Mouse (Mus musculus) right cerebral cortex, postnatal 4 days (tissue): Measurements from ENCODE around the gene Lrrc75b.
A peak's percentile ranks its signal among the peaks of the same experiment; 100 is the strongest.
"Not testable (repeated sequence)": the region's sequence is repeated elsewhere in the genome, so short reads cannot be mapped to it uniquely, and the experiment has no call there.

ENCODE experiments used
- DNase-seq: peaks from one replicate; pipeline ENCODE4 v3.0.0-alpha.2; 2022

Lrrc75b gene

DNA sequence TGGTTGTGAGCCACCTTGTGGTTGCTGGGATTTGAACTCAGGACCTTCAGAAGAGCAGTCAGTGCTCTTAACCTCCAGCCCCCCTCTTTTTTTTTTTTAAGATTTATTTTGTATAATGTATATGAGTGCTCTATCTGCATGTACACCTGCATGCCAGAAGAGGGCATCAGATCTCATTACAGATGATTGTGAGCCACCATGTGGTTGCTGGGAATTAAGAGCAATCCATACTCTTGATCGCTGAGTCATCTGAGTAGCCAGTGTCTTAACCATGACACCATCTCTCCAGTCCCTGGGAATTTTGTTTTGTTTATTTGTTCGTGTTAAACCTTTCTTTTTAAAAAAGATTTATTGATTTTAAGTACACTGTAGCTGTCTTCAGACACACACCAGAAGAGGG is 6.6 kb upstream of the Lrrc75b start:
- not testable (repeated sequence) for DNase-seq

DNA sequence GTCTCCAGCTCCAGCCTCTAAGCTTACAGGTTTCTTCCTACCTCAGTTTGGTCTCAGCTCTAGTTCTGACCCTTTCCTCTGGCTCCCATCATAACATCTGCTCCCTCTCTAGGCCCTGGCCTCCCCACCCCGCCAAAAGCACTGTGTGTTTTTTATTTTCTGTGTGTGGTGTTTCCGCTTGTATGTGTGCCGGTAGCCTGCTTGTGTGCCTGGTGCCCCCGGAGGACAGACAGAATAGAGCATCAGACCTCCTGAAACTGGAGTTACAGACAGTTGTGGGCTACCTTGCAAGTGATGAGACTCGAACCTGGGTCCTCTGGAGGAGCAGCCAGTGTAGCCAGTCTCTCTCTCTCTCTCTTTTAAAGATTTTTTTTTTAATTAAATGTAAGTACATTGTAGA is 6.2 kb upstream of the Lrrc75b start:
- no peak for DNase-seq

DNA sequence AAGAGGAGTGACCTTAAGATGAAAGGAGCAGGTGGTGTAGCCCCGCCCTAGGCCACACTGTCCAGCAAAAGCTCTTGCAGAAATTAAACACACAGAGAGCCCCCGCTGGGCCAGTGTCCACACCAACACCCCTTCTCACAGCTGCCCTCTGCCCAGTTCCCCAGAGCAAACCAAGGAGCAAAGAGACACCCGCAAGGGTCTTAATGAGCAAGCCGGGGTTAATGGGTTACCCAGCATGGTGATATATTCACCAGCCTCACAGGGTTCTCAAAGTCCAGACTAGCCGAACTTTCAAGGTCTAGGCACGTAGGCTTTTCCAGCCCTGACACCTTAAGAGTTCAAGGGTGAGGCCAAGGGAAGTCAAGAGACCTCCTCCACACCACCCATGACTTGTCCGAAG is 5.8 kb upstream of the Lrrc75b start:
- DNase-seq: no peak

DNA sequence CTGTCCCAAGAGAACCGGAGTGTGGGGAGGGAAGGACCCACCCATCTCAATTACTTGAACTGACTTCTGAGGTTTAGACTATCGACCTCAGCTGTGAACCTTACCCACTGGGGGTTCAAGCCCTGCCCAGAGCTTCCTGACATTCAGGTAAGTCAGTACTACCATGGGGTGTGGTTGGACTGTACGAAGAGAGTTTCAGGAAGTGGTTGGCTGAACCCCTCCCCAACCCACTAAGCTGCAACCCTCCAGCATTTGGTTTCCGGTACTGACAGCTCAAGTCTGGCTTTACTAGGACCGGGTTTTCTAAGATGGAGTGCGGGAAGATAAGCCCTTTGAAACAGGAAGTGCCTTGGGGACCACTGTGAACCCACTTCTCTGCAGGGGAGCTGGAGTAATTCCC is 5.3 kb upstream of the Lrrc75b start:
- DNase-seq: no peak

DNA sequence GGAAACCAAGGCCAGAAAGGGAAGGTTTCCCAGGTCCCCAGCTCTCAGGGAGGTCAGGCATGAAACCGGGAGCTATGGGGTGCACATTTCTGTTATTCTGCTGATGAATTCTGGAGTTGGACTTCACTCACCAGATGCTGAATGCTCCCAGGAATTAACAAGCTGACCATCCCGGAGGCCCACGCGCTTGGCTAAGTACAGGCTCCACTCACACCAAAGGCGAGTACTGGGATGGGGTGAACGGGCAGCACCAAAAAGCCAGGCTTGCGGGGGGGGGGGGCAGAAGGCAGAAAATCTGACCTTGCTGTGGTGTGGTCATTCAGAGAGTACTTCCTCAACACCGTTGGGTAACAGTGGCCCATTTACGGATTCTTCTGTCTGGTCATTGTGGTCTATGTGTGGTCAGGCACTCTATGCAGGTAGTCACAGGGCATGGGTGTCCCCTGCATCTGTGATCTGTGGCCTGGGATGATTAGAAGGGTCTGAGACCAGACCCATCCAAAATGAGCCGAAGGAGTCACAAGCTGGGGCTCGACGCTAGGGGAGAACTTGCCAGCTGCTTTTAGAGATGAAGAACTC is 4.6 kb upstream of the Lrrc75b start:
- DNase-seq: no peak

DNA sequence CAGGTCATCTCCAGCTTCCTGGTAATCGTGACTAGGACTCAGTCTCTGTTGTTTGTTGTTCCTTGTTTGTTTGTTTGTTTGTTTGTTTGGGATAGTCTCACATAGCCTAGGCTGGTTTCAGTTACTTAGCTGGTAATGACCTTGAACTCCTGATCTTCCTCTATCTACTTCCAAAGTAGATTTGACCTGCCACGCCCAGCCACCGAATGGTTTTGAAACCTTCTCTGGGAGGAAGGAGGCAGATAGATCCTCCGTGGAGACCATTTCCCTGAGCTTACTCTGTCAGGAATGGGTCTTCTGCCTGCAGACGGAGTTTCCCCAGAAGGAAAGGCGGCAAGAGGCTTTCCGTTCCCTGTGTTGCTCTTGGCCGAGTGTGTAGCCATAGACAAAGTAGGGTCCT is 2.5 kb upstream of the Lrrc75b start:
- no peak for DNase-seq

DNA sequence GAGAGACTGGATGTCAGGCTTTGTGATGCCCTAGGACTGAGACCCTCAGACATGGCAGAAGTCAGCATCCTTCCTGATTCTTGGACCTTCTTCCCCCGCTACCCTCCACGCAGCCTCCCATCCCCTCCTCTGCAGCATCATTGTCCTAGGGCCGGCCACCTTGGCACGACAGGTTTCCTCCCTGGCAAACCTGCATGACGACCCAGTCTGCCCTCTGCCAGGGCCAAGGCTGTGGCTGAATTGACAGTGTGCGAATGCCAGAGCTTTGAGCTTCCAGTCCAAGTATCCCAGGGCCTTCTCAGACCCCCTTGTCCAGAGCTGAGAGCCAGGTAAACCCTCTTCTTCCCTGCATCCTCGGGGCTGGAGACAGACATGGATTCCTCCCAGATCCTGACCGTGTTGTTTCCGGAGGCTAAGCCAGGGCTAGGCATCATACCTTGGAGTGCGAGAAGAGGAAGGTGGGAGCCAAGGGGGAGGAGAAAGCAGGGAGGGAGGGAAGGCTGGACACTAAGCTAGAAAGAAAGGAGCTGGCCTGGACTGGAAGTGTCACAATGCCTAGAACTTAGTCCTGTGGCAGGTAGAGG is 1.0 kb upstream of the Lrrc75b start, which contains the start of gene Ggt1:
Gene Ggt1, plus strand, starts transcription at position 534 of the 584 bp plus-strand sequence.
- DNase-seq: no peak

DNA sequence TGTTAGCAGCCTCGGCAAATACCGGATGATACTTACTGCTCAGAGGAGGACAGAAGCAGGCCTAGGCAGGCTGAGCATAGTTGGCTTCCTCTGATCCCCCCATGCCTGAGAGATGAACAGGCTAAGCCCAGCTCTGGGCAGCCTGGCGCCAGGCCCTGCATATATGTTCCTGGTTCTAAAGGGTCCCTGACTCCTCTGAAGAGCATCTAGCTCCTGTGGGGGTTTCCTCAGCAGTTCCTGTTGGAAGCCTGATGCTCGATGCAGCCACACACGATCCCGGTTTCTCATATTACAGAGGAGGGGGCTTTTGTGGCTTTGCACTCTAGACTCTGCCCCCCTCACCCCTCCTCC is 394 bp upstream of the Lrrc75b start:
- no peak for DNase-seq

DNA sequence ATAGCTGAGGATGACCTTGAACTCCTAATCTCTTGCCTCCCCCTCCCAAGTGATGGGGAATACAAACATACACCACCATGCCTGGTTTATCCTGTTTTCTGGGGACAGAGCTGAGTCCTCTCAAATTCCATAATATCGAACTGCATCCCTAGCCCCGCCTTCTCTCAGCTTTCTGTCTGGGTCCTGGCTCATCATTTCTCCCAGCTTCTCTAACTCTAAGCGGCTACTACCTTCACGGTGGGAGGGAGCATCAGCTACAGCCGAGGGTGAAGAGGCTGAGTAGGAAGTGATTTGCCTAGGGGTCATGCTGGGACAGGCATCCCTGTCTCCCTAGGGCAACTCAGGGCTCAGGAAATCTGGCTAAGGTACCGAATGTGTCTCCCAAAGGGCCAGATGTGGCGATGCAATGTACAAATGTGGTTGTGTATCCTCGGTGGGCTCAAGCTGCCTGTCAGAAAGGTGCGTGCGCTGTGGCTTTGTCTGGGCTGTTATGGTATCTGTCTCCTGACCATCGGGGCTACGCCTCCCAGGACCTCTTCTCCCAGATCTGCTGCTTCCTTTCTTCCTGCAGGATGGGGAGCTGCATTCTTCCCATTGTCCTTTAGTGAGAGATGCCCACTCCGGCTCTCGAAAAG is 972 bp downstream of the Lrrc75b start:
- DNase-seq: no peak

DNA sequence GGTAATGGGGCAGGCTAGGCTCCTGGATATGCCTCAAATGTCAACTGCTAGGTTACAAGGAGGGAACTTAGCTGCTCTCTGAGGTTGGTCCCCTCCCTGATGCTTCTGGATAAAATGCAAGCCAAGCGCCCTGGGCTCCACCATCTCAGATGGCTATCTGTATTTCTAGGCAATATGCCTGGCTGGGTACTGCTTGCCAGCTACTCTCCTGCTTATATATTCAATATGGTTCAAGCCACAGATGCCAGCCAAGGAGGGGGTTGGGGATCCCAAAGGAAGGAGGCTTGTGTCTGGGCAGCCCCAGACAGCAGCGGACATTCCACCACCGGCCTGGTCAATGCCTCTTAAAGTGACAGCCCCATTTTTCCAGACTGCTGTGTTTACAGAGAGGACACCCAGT is 1.6 kb downstream of the Lrrc75b start:
- DNase-seq: peak; percentile 73

DNA sequence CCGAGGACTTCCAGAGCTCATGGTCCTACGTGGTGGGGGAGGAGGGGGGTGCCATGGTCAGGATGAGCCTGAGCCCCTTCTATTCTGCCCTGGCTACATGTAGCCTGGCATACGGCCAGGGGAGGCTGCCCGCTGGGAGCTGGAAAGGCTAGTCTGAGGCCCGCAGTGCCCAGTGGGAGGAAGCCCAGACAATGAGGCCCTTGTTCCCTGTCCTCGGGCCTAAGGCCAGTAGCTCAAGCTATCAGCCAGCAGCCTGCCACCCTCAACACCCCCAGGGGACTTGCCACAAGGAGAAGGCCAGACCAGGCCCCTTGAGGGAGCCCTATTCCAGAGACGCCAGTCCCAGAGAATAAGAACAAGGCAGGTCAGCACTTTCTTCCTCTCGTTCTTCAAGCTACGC is 4.1 kb downstream of the Lrrc75b start:
- DNase-seq: peak; percentile 77

DNA sequence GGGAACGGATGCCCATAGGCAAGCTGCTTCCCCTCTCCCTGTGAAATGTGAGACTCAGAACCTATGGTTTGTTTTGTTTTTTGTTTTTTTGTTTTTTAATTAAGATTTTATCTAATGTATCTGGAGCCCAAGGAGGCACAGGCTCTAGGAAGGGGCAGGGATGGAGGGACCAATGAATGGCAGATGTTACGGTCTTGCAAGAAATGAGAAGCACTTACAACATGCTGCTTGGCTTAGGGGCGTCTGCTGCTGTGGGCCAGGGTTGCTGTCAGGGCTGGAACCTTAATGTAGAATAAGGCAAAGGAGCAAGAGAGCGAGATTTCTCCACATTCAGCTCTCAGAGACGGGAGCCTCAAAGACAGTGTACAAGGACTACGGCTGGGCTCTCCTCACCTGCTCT is 4.6 kb downstream of the Lrrc75b start:
- DNase-seq: no peak

DNA sequence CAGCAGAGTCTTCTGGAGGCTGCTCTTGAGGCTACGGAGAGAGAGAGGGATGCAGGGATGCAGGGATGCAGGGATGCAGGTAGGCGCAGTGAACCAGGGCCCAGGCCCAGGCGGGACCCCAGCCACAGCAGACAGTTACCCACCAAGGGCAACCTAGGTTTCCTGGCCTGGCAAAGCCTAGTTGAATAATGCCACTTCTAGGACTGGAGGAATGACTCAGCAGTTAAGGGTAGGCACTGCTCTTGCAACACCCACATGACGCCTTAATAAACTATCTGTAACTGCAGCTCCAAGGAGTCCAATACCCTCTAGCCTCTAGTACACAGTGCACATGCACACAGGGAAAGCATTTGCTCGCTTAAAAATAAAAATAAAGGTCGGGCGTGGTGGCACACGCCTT is 6.0 kb downstream of the Lrrc75b start:
- DNase-seq: no peak

DNA sequence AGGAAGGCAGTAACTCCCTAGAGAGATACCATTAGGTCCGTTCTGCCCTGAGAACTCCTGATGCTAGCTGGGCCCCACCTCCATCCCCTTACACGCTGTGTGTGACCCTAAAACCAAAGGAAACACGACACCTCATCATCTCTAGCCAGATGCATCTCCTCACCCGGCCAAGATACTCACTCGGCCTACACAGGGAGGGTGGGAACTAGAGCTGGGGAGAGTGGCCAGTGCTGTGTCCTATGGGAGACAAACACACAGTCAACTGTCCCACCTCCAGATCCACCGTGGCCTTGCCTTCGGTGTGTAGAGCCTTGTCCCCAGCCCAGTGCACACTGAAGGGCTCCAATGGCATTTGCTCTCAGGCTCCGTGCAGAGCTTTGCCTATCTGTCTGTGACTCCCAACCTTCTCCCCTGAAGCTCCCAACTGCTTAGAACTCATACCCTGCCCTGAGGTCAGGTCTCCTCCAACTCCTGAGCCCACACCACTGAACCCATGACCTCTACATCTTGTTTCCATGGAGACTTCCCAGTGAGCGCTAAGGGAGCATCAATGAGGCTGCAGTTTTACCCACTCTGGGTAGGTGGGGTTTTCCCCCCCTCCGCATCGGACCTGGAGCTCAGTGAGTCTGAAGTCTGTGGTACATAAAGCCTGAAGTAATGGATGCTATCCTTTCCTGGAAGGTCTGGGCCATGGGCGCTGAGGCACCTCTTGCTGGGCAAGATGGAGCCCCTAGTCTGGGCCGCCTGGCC is 7.3 kb downstream of the Lrrc75b start:
- no peak for DNase-seq

DNA sequence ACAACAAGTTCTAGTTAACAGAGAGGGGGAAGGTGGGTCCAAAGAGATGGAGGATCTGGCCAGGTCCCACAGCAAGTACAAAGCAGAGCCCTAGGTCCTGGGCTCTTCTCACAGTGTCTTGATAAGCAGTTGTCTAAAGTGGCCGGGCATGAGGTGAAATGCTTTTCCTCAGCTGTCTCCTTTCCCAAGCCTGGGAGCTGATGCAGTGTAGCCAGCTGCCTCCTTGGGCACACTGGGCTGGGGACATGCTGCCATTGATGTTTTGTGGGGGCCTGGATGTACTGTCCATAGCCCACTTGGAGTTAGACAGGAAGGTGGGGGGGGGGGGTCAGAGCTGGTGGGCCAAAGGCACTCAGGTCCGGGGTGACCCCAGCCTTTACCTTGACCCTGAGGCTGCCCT is 8.0 kb downstream of the Lrrc75b start:
- no peak for DNase-seq

DNA sequence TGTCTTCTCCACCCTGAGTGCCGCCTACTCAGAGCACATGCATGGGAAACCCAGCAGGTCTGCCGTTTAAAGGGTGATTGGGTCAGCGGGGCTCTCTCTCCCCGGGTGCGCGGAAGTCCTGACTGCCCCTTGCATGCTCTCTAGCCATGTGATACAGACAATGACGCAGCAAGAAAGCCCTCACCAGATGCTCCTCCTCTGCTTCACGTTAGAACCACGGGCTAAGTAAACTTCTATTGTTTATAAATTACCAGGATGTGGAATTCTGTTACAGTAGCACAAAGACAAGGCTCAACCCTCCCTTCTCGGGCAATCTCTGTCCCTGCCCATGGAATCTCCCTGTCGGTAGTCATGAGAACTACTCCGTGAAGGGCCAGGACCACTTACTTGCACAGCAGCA is 9.0 kb downstream of the Lrrc75b start:
- no peak for DNase-seq

DNA sequence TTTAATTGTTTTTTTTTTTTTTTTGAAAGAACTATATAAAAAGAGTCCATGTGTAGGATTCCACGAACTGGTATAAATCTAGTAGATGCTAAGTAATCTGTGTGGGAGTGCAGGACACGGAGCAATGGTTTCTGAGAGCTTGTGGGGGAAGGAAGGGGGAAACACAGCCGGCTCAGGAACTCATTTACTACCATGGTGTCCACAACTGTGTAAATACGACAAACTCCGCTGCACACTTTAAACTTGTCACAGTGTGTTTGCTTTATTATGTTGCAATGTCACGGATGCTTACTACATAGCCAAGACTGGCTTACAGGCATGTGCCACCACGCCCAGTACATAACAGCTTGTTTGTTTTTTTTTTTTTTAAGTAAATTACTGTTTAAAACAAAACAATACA is 10.2 kb downstream of the Lrrc75b start:
- DNase-seq: no peak

DNA sequence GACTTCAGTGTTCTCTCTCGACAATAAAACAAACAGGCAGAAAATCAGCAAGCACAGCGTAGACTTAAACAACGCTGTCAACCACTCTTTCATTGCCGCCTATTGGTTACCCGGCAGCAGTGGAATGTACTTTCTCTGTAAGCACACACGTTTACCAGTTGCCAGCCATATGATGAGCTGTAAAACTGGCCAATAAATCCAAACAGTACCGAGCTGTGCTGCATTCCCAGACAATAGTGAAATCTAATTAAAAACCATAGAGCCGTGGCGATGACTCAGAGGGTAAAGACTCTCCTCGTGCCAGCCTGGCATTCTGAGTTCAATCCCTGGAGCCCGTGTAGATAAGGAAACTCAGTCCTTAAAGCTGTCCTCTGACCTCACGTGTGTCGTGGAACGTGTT is 11.6 kb downstream of the Lrrc75b start:
- no peak for DNase-seq

DNA sequence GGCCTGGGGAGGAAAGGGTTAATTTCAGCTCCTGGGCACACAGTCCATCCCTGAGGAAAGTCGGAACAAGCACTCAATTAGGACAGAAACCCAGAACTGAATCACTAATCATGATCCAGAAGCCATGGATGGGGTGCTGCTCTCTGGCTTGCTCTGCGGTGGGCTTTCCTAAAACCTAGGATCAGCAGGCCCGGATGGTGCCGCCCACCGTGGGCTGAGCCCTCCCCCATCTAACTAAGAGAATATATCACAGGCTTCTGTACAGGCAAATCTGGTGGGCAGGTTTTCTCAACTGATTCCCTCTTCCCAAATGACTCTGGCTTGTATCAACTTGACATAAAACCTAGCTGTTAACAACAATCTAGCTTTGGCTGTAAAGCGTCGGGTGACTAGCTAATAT is 12.2 kb downstream of the Lrrc75b start:
- no peak for DNase-seq

DNA sequence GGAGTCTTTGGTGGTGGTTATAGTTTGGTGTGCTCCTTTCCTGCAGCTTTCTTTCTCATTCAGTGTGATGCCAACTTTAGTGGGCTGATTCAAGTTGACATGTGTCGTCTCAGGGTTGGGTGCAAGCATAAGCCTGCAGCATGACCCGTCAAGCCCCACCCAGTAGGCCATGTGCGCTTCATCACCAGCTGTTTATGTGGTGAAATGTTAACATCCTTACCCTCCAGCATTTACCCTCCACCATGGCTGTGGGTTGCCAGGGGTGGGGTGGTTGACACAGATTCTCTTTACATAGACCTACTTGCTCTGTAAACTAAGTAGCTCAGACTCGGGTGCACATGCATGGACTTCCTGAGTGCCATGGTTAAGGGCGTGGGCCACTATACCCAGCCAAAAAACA is 24.0 kb downstream of the Lrrc75b start:
- DNase-seq: no peak

DNA sequence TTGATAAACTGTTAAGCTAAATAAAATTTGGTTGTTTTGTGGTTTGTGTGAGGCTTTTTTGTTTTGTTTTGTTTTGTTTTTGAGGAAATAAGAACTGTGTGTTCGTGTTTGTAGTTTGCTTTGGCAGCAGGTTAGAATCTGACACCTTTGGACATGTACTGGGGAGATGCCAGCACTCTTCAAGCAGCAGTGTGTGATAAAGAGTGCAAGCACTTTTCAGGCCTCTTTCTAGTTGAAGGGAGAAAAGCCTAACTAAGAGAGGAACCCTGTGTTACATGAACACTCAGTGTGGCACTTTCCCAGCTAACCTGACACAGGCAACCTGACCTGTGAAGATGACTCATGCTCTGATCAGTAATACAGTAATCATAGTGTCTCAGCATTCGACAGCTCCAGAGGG is 24.7 kb downstream of the Lrrc75b start:
- DNase-seq: no peak

DNA sequence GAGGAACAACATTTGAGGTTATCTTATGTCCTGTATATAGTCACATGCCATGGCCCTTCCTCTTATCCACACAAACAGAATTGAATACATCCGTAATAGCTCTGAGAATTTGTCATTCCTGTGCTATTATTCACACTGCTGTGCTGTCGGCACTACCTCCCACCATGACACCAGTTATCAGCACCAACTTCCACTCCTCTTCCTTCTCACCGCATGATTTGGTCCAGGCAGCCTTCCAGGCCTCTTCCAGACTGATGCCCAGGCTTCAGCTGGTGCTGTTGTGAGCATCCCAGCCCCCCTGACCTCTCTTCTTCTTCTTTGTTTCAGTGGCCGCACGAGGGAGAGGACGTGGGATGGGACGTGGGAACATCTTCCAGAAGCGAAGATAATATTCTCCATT is 25.2 kb downstream of the Lrrc75b start:
- DNase-seq: no peak

DNA sequence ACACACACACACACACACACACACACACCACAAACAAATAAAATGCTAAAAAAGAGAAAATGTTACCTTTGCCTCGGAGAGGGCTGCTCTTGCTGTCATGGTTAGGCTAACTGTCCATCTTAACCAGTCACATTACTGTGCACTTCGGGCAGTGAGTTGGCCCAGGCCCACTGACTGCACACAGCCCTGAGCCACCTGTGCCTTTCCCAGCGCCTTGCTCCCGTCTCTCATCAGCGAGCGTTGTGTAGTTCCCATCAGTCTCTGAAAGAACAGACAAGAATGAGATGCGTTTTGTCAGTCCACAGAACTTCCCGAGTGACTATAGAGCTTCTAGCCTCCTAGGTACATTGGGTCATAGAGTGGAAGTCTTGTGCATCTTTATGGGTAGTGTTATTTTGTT is 25.9 kb downstream of the Lrrc75b start:
- DNase-seq: no peak

DNA sequence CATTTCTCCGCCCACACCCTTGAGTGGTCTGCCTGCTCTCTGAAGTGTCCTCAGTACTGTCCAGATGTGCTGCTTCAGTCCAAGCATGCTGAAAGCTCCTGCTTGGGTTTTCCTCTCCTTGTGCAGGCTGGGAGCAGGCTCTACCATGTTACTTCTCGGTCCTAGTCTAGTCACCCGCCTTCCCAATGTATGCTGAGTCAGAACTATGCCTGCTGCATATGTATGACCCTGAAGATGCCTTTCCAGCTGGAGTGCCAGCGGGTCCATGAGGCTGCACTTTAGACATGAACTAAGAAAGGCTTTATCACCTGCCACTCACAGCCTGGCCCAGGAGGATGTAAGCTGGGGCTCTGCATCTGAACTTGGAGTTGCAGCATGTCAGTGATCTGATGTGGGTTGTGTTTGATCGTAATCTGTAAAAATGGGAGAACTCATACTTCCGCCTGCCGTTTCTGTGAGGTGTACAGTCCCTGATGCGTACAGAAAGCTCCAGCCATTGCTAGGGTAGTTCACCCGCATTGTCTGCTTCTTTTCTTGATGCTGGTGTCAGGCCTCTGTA is 28.5 kb downstream of the Lrrc75b start:
- no peak for DNase-seq
